Mouse (Mus musculus) Patski (cell line): ENCODE results near the gene Klc1. TPM values are rescaled to one million over a fixed set of nuclear protein-coding genes. Genes with fewer than 3 reads are reported as not detected.
A peak's percentile ranks its signal among the peaks of the same experiment; 100 is the strongest.

Source experiments
- ATAC-seq: fragments of 100-300 bp; one replicate; pipeline ENCODE4 v1.8.0; 2021
- CTCF ChIA-PET: fragments of 350-600 bp; sonication (Branson Sonifier 250); formaldehyde crosslinking; loops from one replicate; lab custom pipeline; 2022; ENCODE audit warnings: inconsistent platforms; lab: Charles Lee
- POLR2A ChIA-PET: fragments of 350-600 bp; sonication (Branson Sonifier 250); formaldehyde crosslinking; loops from one replicate; lab custom pipeline; 2022; ENCODE audit warnings: antibody characterized with exemption, inconsistent platforms; lab: Charles Lee
- DNase-seq: peaks from one replicate; pipeline ENCODE4 v3.0.0-alpha.2; 2011; ENCODE audit warnings: low read depth, low spot score
- H3K27me3 ChIP-seq: fragments of 371-371 bp; one replicate; pipeline ENCODE4 v1.5.1; 2021
- CTCF ChIP-seq: fragments of 100-300 bp; IDR thresholded peaks from one replicate; pipeline ENCODE4 v1.5.1; 2021
- in situ Hi-C: fragments of 300-500 bp; cut with MboI; formaldehyde crosslinking; loops from 3 replicates; pipeline ENCODE4 v1.11.1; 2018; ENCODE audit warnings: low pct_unique_long_range_greater_than_20kb, mixed read lengths
- polyA plus RNA-seq: library from polyadenylated mRNA; unstranded; gene quantifications from one replicate; pipeline ENCODE4 v1.2.3, GENCODE M21; 2021

Klc1 gene
- polyA plus RNA-seq, 1 experiment from 2014 or later = 110 TPM

- no peaks in the 10 kb centered on the region for H3K27me3 ChIP-seq
- CTCF ChIA-PET = no interaction called here
- POLR2A ChIA-PET = no interaction called here
- ATAC-seq = no peak
- in situ Hi-C loops = no loop called here
- DNase-seq = no peak
- TF ChIP-seq CTCF = no peak
Observed at GRCm38 (mm10) chr12:111769816-111770577, 11.3 kb downstream of the Klc1 start.

- H3K27me3 ChIP-seq = no peaks in the 10 kb centered on the region
- ChIA-PET CTCF (interaction anchor here (0.7 kb wide), 1 partner anchor 419 kb away, joined by 3 read pairs; no protein-coding TSS in a partner anchor), POLR2A (no interaction called here)
- no peak for ATAC-seq
- DNase-seq = no peak
- in situ Hi-C loops = no loop called here
- TF ChIP-seq CTCF = no peak
Observed at GRCm38 (mm10) chr12:111770651-111771050, 12.0 kb downstream of the Klc1 start.

DNA sequence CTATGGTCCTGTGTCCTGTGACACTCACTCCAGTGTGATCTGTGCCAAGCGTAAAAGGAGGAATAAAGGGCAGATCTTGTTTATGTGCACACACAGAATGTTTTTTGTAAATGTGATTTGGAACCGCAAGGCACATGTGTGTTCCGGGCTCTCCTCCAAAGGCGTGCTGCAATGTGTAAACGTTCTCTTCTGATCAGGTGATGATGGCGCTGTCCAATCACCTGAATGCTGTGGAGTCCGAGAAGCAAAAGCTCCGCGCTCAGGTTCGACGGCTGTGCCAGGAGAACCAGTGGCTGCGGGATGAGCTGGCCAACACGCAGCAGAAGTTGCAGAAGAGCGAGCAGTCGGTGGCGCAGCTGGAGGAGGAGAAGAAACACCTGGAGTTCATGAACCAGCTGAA, 15.5 kb downstream of the Klc1 start:
- in situ Hi-C loops = no loop called here
- TF ChIP-seq CTCF = no peak
- CTCF ChIA-PET = no interaction called here
- no peak for DNase-seq
- POLR2A ChIA-PET = no interaction called here
- H3K27me3 ChIP-seq = no peaks in the 10 kb centered on the region
- no peak for ATAC-seq

DNA sequence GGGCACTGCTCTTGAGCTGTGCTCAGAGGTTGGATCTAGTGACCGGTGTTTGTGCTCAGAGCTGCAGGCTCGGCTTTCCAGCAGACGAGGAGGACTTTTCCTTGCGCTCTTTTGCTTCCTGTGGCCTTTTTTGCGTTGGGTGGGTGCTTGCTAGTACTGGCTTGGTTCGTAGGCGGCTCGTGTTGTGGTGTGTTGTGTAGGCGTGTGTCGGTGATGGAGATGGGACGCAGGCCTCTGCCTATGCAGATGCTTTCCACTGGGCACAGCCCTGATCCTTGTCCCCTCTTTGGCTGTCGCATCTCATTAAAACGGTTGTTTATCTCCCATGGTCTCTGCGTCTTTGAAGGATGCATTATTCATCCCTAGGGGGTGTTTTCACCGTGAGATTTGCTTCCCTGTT, 16.2 kb downstream of the Klc1 start:
- no peak for TF ChIP-seq CTCF
- H3K27me3 ChIP-seq = no peaks in the 10 kb centered on the region
- no peak for ATAC-seq
- CTCF ChIA-PET = interaction anchor here (1.6 kb wide), 1 partner anchor 13 kb away, joined by 3 read pairs; no protein-coding TSS in a partner anchor
- no peak for DNase-seq
- in situ Hi-C loops = no loop called here
- POLR2A ChIA-PET = no interaction called here

DNA sequence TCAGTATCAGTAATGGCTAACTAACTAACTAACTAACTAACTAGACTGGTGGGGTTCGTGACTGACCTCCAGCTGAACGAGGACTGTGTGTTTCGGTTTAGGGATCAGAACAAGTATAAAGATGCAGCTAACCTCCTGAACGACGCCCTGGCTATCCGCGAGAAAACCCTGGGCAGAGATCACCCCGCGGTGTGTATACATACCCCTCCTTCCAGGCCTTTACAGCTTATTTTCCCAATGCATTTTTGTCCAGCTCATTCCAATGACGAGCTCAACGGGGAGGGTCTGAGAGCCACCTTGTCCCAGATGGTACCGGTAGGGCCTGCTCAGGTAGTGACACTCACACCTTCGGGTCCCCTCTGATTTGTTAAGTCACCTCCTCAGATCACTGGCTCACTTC, 19.3 kb downstream of the Klc1 start:
- in situ Hi-C loops = no loop called here
- H3K27me3 ChIP-seq = no peaks in the 10 kb centered on the region
- ATAC-seq = no peak
- no peak for TF ChIP-seq CTCF
- ChIA-PET POLR2A (no interaction called here), CTCF (no interaction called here)
- no peak for DNase-seq

GRCm38 (mm10) chr12:111779544-111779943, 20.9 kb downstream of the Klc1 start:
- ATAC-seq = no peak
- in situ Hi-C loops = no loop called here
- POLR2A ChIA-PET = no interaction called here
- no peak for TF ChIP-seq CTCF
- no peak for DNase-seq
- H3K27me3 ChIP-seq = no peaks in the 10 kb centered on the region
- CTCF ChIA-PET = no interaction called here

- ChIA-PET CTCF (no interaction called here), POLR2A (no interaction called here)
- in situ Hi-C loops = no loop called here
- no peak for ATAC-seq
- no peaks in the 10 kb centered on the region for H3K27me3 ChIP-seq
- no peak for TF ChIP-seq CTCF
- no peak for DNase-seq
Observed at GRCm38 (mm10) chr12:111785174-111785573, 26.5 kb downstream of the Klc1 start.

DNA sequence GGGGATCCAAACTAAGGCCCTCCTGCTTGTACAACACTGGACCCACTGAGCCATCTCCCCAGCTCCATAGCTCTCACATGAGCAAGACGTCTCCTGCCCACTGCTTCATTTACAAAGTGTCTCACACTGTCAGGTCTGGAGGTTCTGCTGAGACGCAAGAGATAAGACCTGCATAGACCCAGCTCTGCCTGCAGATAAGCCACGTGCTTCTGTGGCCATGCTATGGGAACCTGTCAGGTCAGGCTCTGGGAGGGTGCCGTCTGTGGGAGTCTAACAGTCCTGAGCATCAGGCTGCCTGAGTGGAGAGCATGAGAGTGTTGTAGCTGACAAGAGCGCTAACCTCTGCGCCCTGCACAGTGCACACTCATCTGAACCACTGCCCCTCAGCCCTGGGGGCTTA, 28.4 kb downstream of the Klc1 start:
- H3K27me3 ChIP-seq = no peaks in the 10 kb centered on the region
- TF ChIP-seq CTCF = no peak
- CTCF ChIA-PET = no interaction called here
- in situ Hi-C loops = no loop called here
- no peak for ATAC-seq
- DNase-seq = no peak
- POLR2A ChIA-PET = no interaction called here

- in situ Hi-C loops = no loop called here
- ATAC-seq = peak; percentile 57
- DNase-seq = no peak
- ChIA-PET POLR2A (interaction anchor here (1.2 kb wide), 1 partner anchor 19 kb away, joined by 3 read pairs; no protein-coding TSS in a partner anchor), CTCF (no interaction called here)
- TF ChIP-seq CTCF = no peak
- no peaks in the 10 kb centered on the region for H3K27me3 ChIP-seq
Observed at GRCm38 (mm10) chr12:111790090-111790489, 31.4 kb downstream of the Klc1 start.

GRCm38 (mm10) chr12:111790631-111791030, 32.0 kb downstream of the Klc1 start:
- ATAC-seq (no peak), DNase-seq (no peak)
- TF ChIP-seq CTCF = no peak
- in situ Hi-C loops = no loop called here
- CTCF ChIA-PET = no interaction called here
- no peaks in the 10 kb centered on the region for H3K27me3 ChIP-seq
- POLR2A ChIA-PET = no interaction called here

DNA sequence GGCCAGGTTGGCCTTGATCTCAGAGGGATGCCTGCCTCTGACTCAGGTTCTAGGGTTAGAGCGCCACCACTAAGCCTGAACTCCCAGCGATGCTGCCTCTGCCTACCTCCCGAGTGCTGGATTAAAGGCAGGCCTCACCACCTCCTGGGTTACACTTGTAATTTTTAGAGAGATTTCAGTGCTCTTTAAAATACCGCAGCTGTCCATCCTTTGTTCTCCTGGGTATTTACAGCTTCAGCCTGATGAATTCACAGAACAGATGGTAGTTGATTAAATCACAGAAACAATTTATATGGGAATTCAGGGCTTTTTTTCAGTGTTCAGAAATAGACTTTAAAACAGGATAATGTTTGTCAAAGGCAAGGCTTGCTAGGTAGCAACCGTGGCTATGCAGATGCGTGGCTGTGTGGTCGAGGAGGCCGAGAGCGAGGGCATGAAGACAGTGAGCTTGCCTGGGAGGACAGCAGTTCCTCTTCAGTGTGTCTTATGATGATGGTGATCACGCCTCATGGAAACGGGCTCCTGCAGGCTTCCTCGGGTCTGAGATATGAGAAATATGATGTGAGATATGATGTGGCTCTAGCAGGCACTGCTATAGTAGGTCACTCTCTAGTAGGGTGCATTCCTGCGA, 32.9 kb downstream of the Klc1 start:
- DNase-seq (no peak), ATAC-seq (no peak)
- ChIA-PET POLR2A (no interaction called here), CTCF (no interaction called here)
- no peak for TF ChIP-seq CTCF
- H3K27me3 ChIP-seq = no peaks in the 10 kb centered on the region
- in situ Hi-C loops = no loop called here
